Mouse (Mus musculus): ENCODE results near the gene Cep63. TPM values are rescaled to one million over a fixed set of nuclear protein-coding genes. Genes with fewer than 3 reads are reported as not detected.

Gene Cep63
- polyA plus RNA-seq, 1 experiment from 2014 or later, result 45.8 TPM

DNA sequence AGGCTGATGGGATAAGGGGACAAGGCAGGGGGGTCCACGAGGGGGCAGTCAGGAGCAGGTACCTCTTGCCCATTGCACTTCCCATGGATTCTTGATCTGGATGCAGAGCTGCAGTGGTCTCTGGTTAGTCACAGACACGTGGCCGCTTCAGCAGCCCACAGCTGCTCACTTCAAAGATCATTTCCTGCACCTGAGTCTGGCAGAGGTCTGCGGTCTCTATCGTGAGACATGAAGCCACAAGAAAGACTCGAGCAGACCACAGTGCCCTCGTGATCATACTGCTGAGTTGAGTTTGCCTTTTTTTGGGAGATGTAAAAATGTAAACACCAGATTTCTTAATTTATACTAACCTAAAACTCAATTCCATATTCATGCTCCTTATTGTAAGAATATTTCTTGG, 86.6 kb downstream of the Cep63 start:
- WGBS, result 58% methylated on average over 7 of the region's 7 CpGs
- no peak for DNase-seq (ENCODE audit: low spot score)
- ATAC-seq (ENCODE audit: insufficient number of reproducible peaks, low FRiP score, low TSS enrichment, low read depth), result no peak
- no peak overlapping the region for H3K9ac ChIP-seq (ENCODE audit: low read length)
- no peaks in the 10 kb centered on the region for H3K9me3 ChIP-seq (ENCODE audit: control insufficient read depth, low read length)
- no peaks in the 10 kb centered on the region for H3K36me3 ChIP-seq (ENCODE audit: control insufficient read depth, insufficient read depth, low read length)
- H3K4me3 ChIP-seq (ENCODE audit: low read depth, low read length), result no peak overlapping the region
- no peak overlapping the region for H3K27ac ChIP-seq (replicated peaks; ENCODE audit: low read depth, low read length)
- H3K4me1 ChIP-seq (ENCODE audit: control insufficient read depth, insufficient read depth, low read length), result no peaks in the 10 kb centered on the region
- H3K27me3 ChIP-seq (ENCODE audit: control insufficient read depth, insufficient read depth, low read length), result 0 out of 2 replicates have a peak, but pooled peaks cover 3% of the 10 kb centered on the region
- no peak overlapping the region for H3K4me2 ChIP-seq (ENCODE audit: low read depth, severe bottlenecking)

DNA sequence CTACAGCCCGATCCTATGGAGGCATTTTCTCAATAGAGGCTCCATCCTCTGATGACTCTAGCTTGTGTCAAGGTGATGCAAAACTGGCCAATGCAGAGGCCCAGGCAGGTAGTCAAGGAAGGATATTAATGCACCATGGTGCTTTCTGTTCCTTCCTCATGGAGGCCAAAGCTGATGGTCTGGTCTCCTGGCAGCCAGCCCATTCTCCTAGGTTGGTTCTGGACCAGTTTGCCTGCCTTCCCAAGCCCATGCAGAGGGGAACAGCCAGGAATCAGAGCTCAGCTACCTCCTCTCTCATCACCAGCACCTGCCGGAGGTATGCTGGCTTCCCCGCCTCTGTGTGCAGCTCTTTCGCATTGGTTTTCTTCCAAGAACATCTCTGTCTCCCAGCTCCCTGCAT, 89.4 kb downstream of the Cep63 start:
- H3K27me3 ChIP-seq (ENCODE audit: control insufficient read depth, insufficient read depth, low read length), result peaks cover 9% of the 10 kb centered on the region; the same call in 1 of the 2 replicates
- no peak for DNase-seq (ENCODE audit: low spot score)
- WGBS, result 89% methylated on average over 4 of the region's 4 CpGs
- no peak overlapping the region for H3K4me2 ChIP-seq (ENCODE audit: low read depth, severe bottlenecking)
- H3K9me3 ChIP-seq (ENCODE audit: control insufficient read depth, low read length), result no peaks in the 10 kb centered on the region
- peaks cover 7% of the 10 kb centered on the region for H3K4me1 ChIP-seq (ENCODE audit: control insufficient read depth, insufficient read depth, low read length)
- no peaks in the 10 kb centered on the region for H3K36me3 ChIP-seq (ENCODE audit: control insufficient read depth, insufficient read depth, low read length)
- H3K27ac ChIP-seq (replicated peaks; ENCODE audit: low read depth, low read length), result no peak overlapping the region
- H3K4me3 ChIP-seq (ENCODE audit: low read depth, low read length), result no peak overlapping the region
- H3K9ac ChIP-seq (ENCODE audit: low read length), result no peak overlapping the region
- no peak for ATAC-seq (ENCODE audit: insufficient number of reproducible peaks, low FRiP score, low TSS enrichment, low read depth)

Other genes with a start within 250 kb of the Cep63 start
- 0.16 and 0.23 TPM in 2 replicates for gene Ky, start 120.8 kb downstream of the Cep63 start, polyA plus RNA-seq (2014; fragmentation: Nextera tagmentation; extraction: Ambion mirVana)
- 179 and 180 TPM in 2 replicates for gene Anapc13, start 238 bp downstream of the Cep63 start, polyA plus RNA-seq (2014; fragmentation: Nextera tagmentation; extraction: Ambion mirVana)
- 34.3 and 40.6 TPM in 2 replicates for gene Amotl2, start 90.1 kb upstream of the Cep63 start, polyA plus RNA-seq (2014; fragmentation: Nextera tagmentation; extraction: Ambion mirVana)
- 31.6 and 43.0 TPM in 2 replicates for gene Ryk, start 208.4 kb upstream of the Cep63 start, polyA plus RNA-seq (2014; fragmentation: Nextera tagmentation; extraction: Ambion mirVana)

Data from limb, embryonic 11.5 days (tissue).